Mouse (Mus musculus) stomach, postnatal 0 days (tissue): ENCODE results near the gene C2cd5.

Experiments used
- CTCF ChIP-seq: IDR thresholded peaks from 2 replicates; pipeline ENCODE4 v1.5.1; 2016; ENCODE audit warnings: antibody characterized with exemption, low read depth, mild to moderate bottlenecking, moderate library complexity
- EP300 ChIP-seq: optimal IDR thresholded peaks from 2 replicates; pipeline ENCODE3; 2016; ENCODE audit warnings: antibody characterized with exemption

- TF ChIP-seq CTCF = no peak
- TF ChIP-seq EP300 = no peak
Observed at GRCm38 (mm10) chr6:143084314-143085025, 15.5 kb downstream of the C2cd5 start.
